Mouse (Mus musculus): Measurements from ENCODE around the gene Fam20a. TPM values are rescaled to one million over a fixed set of nuclear protein-coding genes. Genes with fewer than 3 reads are reported as not detected.
A peak's percentile ranks its signal among the peaks of the same experiment; 100 is the strongest.

The Fam20a gene
- total and polyA plus RNA-seq, 2 experiments = 6.9 to 30.6 TPM

DNA sequence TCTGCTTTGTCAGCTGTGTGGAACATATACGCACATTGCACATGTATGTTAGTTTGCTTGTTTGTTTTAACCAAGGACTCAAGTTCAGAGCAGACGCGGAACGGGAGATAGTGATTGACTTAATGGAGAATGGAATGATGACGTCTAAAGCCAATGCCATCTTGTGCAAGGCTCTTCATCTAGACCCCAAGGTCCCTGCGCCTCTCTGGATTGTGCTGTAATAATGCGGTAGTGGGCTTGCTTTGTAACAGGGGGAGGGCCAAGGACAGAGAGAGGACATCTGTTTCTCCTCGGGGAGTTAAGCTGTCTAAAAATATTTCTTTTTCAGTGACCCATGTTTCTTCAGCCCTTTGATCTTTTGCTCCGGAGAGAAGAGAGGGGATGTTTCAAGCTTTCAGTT is 87.2 kb downstream of the Fam20a start:
- no peak overlapping the region for H3K27ac ChIP-seq (replicated peaks; ENCODE audit: insufficient read depth, low read depth, low read length)
- no peak overlapping the region for H3K4me3 ChIP-seq (ENCODE audit: insufficient read depth, low read depth, low read length)
- no peaks in the 10 kb centered on the region for H3K36me3 ChIP-seq (ENCODE audit: control insufficient read depth, insufficient read depth, low read length)
- no peaks in the 10 kb centered on the region for H3K27me3 ChIP-seq (ENCODE audit: control insufficient read depth, insufficient read depth, low read length)
- no peak for TF ChIP-seq POLR2A (IDR thresholded peaks at IDR 0.05; ENCODE audit: extremely low read depth, insufficient read depth, low read length)
- no peak for TF ChIP-seq CTCF (IDR thresholded peaks at IDR 0.05; ENCODE audit: low read depth, low read length)
- WGBS = 81% methylated on average over 9 of the region's 9 CpGs
- no peak overlapping the region for H3K9ac ChIP-seq (ENCODE audit: low read depth, low read length)
- DNase-seq (ENCODE audit: extremely low read depth, low read depth, low spot score) = no peak
- H3K4me1 ChIP-seq (ENCODE audit: control insufficient read depth, insufficient read depth, low read length) = no peaks in the 10 kb centered on the region
- H3K79me2 ChIP-seq (ENCODE audit: control insufficient read depth, insufficient read depth, low read length) = no peaks in the 10 kb centered on the region

DNA sequence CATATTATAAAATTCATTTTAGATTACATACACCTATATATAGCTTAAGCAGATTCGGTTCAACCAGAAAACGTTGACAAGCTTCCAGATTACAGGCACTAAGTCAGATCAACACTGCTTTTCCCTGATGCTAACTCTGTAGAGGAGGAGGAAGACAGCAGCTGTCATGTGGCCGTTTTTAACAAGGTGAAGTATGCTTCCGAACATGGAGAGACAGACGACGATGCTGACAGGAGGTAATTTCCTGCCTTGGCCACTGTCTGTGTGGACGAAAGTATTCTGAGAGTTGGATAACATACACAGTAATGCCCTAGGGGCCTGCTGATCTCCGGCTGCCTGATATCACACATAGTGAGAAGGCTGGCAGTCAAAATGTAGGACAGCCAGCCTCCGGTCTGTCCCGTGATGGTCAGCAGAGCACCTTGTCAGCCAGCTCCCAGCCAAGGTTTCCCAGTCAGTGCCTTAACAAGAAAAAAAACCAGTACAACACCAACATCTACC is 93.0 kb downstream of the Fam20a start:
- Histone ChIP-seq H3K27ac (replicated peaks; ENCODE audit: insufficient read depth, low read depth, low read length) (no peak overlapping the region), H3K4me3 (ENCODE audit: insufficient read depth, low read depth, low read length) (no peak overlapping the region), H3K4me1 (ENCODE audit: control insufficient read depth, insufficient read depth, low read length) (no peaks in the 10 kb centered on the region), H3K36me3 (ENCODE audit: control insufficient read depth, insufficient read depth, low read length) (no peaks in the 10 kb centered on the region), H3K79me2 (ENCODE audit: control insufficient read depth, insufficient read depth, low read length) (no peaks in the 10 kb centered on the region), H3K27me3 (ENCODE audit: control insufficient read depth, insufficient read depth, low read length) (no peaks in the 10 kb centered on the region), H3K9ac (ENCODE audit: low read depth, low read length) (no peak overlapping the region)
- WGBS = 82% methylated on average over 10 of the region's 10 CpGs
- no peak for DNase-seq (ENCODE audit: extremely low read depth, low read depth, low spot score)
- no peak for TF ChIP-seq CTCF (IDR thresholded peaks at IDR 0.05; ENCODE audit: low read depth, low read length)
- TF ChIP-seq POLR2A (IDR thresholded peaks at IDR 0.05; ENCODE audit: extremely low read depth, insufficient read depth, low read length) = no peak

DNA sequence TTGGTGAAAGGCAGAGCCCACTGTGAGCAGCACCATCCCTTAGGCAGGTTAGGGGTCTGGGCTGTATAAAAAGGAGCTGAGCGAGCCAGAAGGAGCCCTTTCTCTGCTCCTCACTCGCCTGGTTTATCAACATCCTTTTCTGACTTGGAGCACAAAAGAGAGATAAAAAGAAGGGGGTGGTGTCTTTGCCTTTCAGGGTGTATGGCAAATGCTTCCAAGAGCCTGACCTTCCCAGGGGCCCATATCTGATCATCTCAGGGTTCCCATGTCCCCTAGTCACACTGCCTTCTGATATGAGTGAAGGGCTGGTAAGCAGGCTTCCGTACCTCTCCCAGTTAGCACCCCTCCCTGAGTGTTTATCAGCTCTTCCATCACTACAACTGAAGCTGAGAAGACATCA is 94.0 kb downstream of the Fam20a start:
- Histone ChIP-seq H3K27ac (replicated peaks; ENCODE audit: insufficient read depth, low read depth, low read length) (no peak overlapping the region), H3K9ac (ENCODE audit: low read depth, low read length) (no peak overlapping the region), H3K27me3 (ENCODE audit: control insufficient read depth, insufficient read depth, low read length) (no peaks in the 10 kb centered on the region), H3K4me3 (ENCODE audit: insufficient read depth, low read depth, low read length) (no peak overlapping the region), H3K4me1 (ENCODE audit: control insufficient read depth, insufficient read depth, low read length) (no peaks in the 10 kb centered on the region), H3K36me3 (ENCODE audit: control insufficient read depth, insufficient read depth, low read length) (no peaks in the 10 kb centered on the region), H3K79me2 (ENCODE audit: control insufficient read depth, insufficient read depth, low read length) (no peaks in the 10 kb centered on the region)
- WGBS = 81% methylated on average over 3 of the region's 3 CpGs
- DNase-seq (ENCODE audit: extremely low read depth, low read depth, low spot score) = no peak
- TF ChIP-seq POLR2A (IDR thresholded peaks at IDR 0.05; ENCODE audit: extremely low read depth, insufficient read depth, low read length) = no peak
- TF ChIP-seq CTCF (IDR thresholded peaks at IDR 0.05; ENCODE audit: low read depth, low read length) = no peak

DNA sequence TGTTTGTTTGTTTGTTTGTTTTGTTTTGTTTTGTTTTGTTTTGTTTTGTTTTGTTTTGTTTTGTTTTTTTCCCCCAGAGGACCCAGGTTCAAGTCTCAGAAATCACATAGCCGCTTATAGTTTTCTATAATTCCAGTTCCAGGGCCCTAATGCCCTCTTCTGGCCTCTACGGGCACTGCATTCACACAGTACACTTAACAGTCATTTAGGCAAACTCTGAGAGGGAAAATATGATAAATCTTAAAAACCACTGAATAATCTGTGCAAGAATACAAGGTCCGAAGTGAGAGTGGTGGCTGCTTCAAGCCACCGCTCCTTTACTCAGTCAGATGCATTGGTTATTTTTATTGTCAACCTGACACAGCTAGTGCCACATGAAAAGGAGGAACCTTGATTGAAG is 94.4 kb downstream of the Fam20a start:
- no peaks in the 10 kb centered on the region for H3K4me1 ChIP-seq (ENCODE audit: control insufficient read depth, insufficient read depth, low read length)
- H3K9ac ChIP-seq (ENCODE audit: low read depth, low read length) = no peak overlapping the region
- DNase-seq (ENCODE audit: extremely low read depth, low read depth, low spot score) = no peak
- WGBS = 92% methylated on average over 4 of the region's 4 CpGs
- H3K79me2 ChIP-seq (ENCODE audit: control insufficient read depth, insufficient read depth, low read length) = no peaks in the 10 kb centered on the region
- TF ChIP-seq CTCF (IDR thresholded peaks at IDR 0.05; ENCODE audit: low read depth, low read length) = peak; percentile 28; the same call in 1 of the 2 replicates
- no peak for TF ChIP-seq POLR2A (IDR thresholded peaks at IDR 0.05; ENCODE audit: extremely low read depth, insufficient read depth, low read length)
- H3K36me3 ChIP-seq (ENCODE audit: control insufficient read depth, insufficient read depth, low read length) = no peaks in the 10 kb centered on the region
- no peaks in the 10 kb centered on the region for H3K27me3 ChIP-seq (ENCODE audit: control insufficient read depth, insufficient read depth, low read length)
- no peak overlapping the region for H3K27ac ChIP-seq (replicated peaks; ENCODE audit: insufficient read depth, low read depth, low read length)
- no peak overlapping the region for H3K4me3 ChIP-seq (ENCODE audit: insufficient read depth, low read depth, low read length)

DNA sequence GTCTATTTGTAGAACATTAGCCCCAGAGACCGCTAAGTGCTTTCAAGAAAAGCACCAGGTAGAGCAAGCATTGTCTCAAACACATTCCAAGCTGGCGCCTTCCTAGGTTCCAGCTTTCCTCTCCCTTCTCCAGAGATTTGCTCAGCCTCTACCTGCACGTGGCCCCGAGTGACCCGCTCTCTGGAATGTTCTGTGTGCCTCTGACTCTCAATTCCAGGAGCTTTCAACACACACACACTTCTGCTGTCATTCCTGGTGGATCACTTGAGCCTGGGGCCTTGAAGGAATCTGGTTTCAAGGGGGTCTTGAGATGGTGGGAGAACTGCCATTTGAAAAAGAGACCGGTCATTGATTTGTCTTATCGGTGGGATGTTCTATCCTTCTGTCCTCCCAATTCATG is 98.8 kb downstream of the Fam20a start:
- no peak for DNase-seq (ENCODE audit: extremely low read depth, low read depth, low spot score)
- Histone ChIP-seq H3K27ac (replicated peaks; ENCODE audit: insufficient read depth, low read depth, low read length) (no peak overlapping the region), H3K4me3 (ENCODE audit: insufficient read depth, low read depth, low read length) (no peak overlapping the region), H3K27me3 (ENCODE audit: control insufficient read depth, insufficient read depth, low read length) (no peaks in the 10 kb centered on the region), H3K36me3 (ENCODE audit: control insufficient read depth, insufficient read depth, low read length) (no peaks in the 10 kb centered on the region), H3K9ac (ENCODE audit: low read depth, low read length) (no peak overlapping the region), H3K79me2 (ENCODE audit: control insufficient read depth, insufficient read depth, low read length) (no peaks in the 10 kb centered on the region), H3K4me1 (ENCODE audit: control insufficient read depth, insufficient read depth, low read length) (0 out of 2 replicates have a peak, but pooled peaks cover 1% of the 10 kb centered on the region)
- WGBS = 86% methylated on average over 7 of the region's 7 CpGs
- TF ChIP-seq POLR2A (IDR thresholded peaks at IDR 0.05; ENCODE audit: extremely low read depth, insufficient read depth, low read length) (no peak), CTCF (IDR thresholded peaks at IDR 0.05; ENCODE audit: low read depth, low read length) (no peak)

DNA sequence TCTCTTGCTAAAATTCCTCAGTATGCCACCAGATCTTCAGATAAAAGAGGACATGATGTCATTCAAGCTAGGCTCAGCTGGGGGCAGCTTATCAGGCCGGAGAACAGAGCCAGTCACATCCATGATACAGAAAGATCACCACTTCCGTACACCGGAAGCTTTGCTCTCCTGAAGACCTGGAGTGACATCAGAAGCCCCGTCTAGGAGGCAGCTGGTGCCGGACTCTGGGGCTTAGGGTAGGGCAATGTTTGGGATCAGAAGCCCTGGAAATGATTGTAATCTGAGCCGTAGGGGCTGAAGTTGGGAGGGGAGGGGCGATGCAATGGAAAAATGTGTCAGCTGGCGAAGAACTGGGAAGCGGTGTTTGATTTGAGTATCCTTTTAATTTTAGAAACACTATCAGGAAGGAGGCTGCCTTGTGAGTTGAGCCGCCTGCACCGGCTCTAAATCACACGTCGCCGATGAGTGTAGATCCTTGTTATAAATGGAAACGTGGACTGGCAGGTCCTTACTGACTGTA is 99.5 kb downstream of the Fam20a start:
- Histone ChIP-seq H3K79me2 (ENCODE audit: control insufficient read depth, insufficient read depth, low read length) (no peaks in the 10 kb centered on the region), H3K4me3 (ENCODE audit: insufficient read depth, low read depth, low read length) (no peak overlapping the region), H3K4me1 (ENCODE audit: control insufficient read depth, insufficient read depth, low read length) (0 out of 2 replicates have a peak, but pooled peaks cover 1% of the 10 kb centered on the region), H3K27ac (replicated peaks; ENCODE audit: insufficient read depth, low read depth, low read length) (no peak overlapping the region), H3K27me3 (ENCODE audit: control insufficient read depth, insufficient read depth, low read length) (no peaks in the 10 kb centered on the region), H3K36me3 (ENCODE audit: control insufficient read depth, insufficient read depth, low read length) (no peaks in the 10 kb centered on the region), H3K9ac (ENCODE audit: low read depth, low read length) (no peak overlapping the region)
- 42% methylated on average over 15 of the region's 15 CpGs for WGBS
- DNase-seq (ENCODE audit: extremely low read depth, low read depth, low spot score) = no peak
- TF ChIP-seq CTCF (IDR thresholded peaks at IDR 0.05; ENCODE audit: low read depth, low read length) (no peak), POLR2A (IDR thresholded peaks at IDR 0.05; ENCODE audit: extremely low read depth, insufficient read depth, low read length) (no peak)

Measured in liver, adult 2 months (tissue).